Comparison of ENCODE assay signal across 8 mouse cellular contexts in the genomic region with DNA sequence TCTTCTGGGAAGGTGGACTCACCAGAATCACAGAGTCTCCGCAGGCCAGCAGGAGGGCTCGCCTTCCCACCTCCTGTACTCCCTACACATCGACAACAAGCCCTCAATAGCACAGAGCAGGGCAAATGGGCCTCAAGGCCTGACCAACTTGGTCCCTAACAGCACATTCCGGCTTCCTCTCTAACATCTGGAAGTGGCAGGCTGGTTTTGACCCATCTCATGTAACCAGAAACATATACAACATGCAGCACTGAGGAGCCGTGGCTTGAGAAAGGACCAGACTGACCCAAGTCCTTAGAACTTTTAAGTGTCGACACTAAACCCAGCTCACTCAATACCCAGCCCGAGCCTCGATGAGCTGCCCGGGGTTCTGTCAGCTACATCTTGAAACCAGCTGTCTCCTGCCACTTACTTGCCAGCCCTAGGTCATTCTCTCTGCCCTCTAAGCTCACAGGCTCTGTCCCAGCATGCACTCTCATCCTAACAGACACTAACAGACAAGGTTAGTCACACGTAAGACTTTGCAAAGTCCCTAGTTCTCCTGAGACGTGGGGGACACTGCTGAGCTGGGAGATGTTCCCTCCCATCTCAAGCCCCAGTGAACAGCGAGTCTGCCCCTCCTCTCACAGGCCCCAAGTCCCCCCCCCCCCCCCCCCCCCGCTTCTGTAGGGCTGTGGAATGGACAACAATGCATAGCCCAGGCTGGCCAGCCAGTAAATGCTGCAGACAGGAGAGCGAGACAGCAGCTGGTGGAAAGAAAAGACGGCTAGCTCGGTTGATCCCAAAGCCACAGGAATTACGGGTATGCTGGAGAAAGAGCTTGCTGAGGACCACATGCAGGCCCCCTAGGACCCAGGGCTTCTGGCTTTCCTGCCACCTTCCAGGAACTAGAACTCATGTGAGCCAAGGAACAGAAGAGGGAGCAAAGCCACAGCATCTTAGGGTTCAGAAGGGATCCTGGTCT. TPM values are rescaled to one million over a fixed set of nuclear protein-coding genes. Genes with fewer than 3 reads are reported as not detected.
A peak's percentile ranks its signal among the peaks of the same experiment; 100 is the strongest.
DNase-seq lines count a peak whose midpoint lies in the region; ATAC-seq and TF ChIP-seq lines count a peak whose summit lies in the region.

No protein-coding gene starts in this region.

- no peaks in the 10 kb centered on the region for H3K27me3 ChIP-seq in C2C12 (ENCODE audit: control insufficient read depth, insufficient read depth, insufficient read length)
- H3K27me3 ChIP-seq in forebrain, embryonic 14.5 days (replicated peaks; ENCODE audit: control insufficient read depth, insufficient read depth, low read length), result no peaks in the 10 kb centered on the region
- H3K27me3 ChIP-seq in liver, embryonic 16.5 days (ENCODE audit: control insufficient read depth, insufficient read depth, low read depth, low read length), result no peaks in the 10 kb centered on the region

- H3K9ac ChIP-seq in forebrain, embryonic 14.5 days (ENCODE audit: low read length), result no peak overlapping the region
- no peak overlapping the region for H3K9ac ChIP-seq in liver, embryonic 16.5 days (ENCODE audit: low read depth, low read length)

- peak overlapping the region; percentile 66 for H3ac ChIP-seq in C2C12 (ENCODE audit: control insufficient read depth, insufficient read length, low read depth)

- no peak overlapping the region for H3K4me3 ChIP-seq in C2C12 (ENCODE audit: insufficient read depth, poor library complexity, severe bottlenecking)
- no peak overlapping the region for H3K4me3 ChIP-seq in forebrain, embryonic 14.5 days (ENCODE audit: low read depth, low read length)
- H3K4me3 ChIP-seq in liver, embryonic 16.5 days (ENCODE audit: low read depth, low read length), result no peak overlapping the region

- peaks cover 3% of the 10 kb centered on the region for H3K36me3 ChIP-seq in C2C12 (ENCODE audit: control insufficient read depth, insufficient read depth)
- H3K36me3 ChIP-seq in forebrain, embryonic 14.5 days (ENCODE audit: control insufficient read depth, insufficient read depth, low read length), result no peaks in the 10 kb centered on the region; the same call in 1 of the 2 replicates
- no peaks in the 10 kb centered on the region; the same call in 1 of the 2 replicates for H3K36me3 ChIP-seq in liver, embryonic 16.5 days (ENCODE audit: control insufficient read depth, insufficient read depth)

- no peaks in the 10 kb centered on the region for H3K9me3 ChIP-seq in forebrain, embryonic 14.5 days (replicated peaks; ENCODE audit: control insufficient read depth, low read length)
- no peaks in the 10 kb centered on the region for H3K9me3 ChIP-seq in liver, embryonic 16.5 days (replicated peaks; ENCODE audit: control insufficient read depth, low read length)

- 21% methylated on average over 16 of the region's 17 CpGs for WGBS in forebrain, embryonic 14.5 days
- WGBS in liver, embryonic 16.5 days (ENCODE audit: insufficient replicate concordance), result 52% methylated on average over 16 of the region's 17 CpGs

- no peak for TF ChIP-seq CTCF in C2C12 (IDR thresholded peaks at IDR 0.05; ENCODE audit: control insufficient read depth, insufficient read depth, insufficient read length)

- peak overlapping the region; percentile 75 for H3K27ac ChIP-seq in forebrain, embryonic 14.5 days (ENCODE audit: low read depth, low read length)
- H3K27ac ChIP-seq in liver, embryonic 16.5 days (ENCODE audit: low read length), result peak overlapping the region; percentile 63; the same call in 1 of the 2 replicates

- H3K4me1 ChIP-seq in forebrain, embryonic 14.5 days (ENCODE audit: control insufficient read depth, insufficient read depth, low read length), result peaks cover 65% of the 10 kb centered on the region
- H3K4me1 ChIP-seq in liver, embryonic 16.5 days (ENCODE audit: control insufficient read depth, low read depth, low read length), result peaks cover 40% of the 10 kb centered on the region

- ATAC-seq in forebrain, embryonic 14.5 days, result peak; percentile 2
- no peak for ATAC-seq in liver, embryonic 16.5 days (ENCODE audit: low read depth)

- H3K79me3 ChIP-seq in C2C12 (ENCODE audit: low read depth), result peaks cover 80% of the 10 kb centered on the region

- H3K79me2 ChIP-seq in C2C12 (ENCODE audit: control insufficient read depth, insufficient read depth), result peaks cover 89% of the 10 kb centered on the region

- H3K4me2 ChIP-seq in forebrain, embryonic 14.5 days (ENCODE audit: low read length), result peak overlapping the region; percentile 34
- no peak overlapping the region for H3K4me2 ChIP-seq in liver, embryonic 16.5 days (ENCODE audit: low read depth, low read length)

- peak; percentile 94 for DNase-seq in heart, adult 11 months
- no peak for DNase-seq in heart, postnatal 4 days
- no peak for DNase-seq in forebrain, embryonic 14.5 days (ENCODE audit: low spot score)
- no peak for DNase-seq in thymus, adult 18-20 months
- no peak for DNase-seq in B cell, adult 2 months
- DNase-seq in adrenal gland, postnatal 10 days, result no peak

TF ChIP-seq in C2C12, 6 proteins besides CTCF, POLR2A, EP300 and RAD21:
- TF ChIP-seq MYOD1 (IDR thresholded peaks at IDR 0.05; ENCODE audit: control insufficient read depth, insufficient read length, low read depth) (peak; percentile 79), FOSL1 (IDR thresholded peaks at IDR 0.05; ENCODE audit: insufficient read depth, low read length, poor library complexity, severe bottlenecking) (no peak), MAX (IDR thresholded peaks at IDR 0.05) (peak; percentile 56)

RNA-seq across cellular contexts. Expression of a gene that starts 48.3 kb away (rescaled TPM):
- 10 to 100 TPM; 93.8 to 98.1 TPM for total RNA-seq in heart, postnatal 4 days (2021)
- polyA plus RNA-seq in C2C12 (2012; fragmentation: generic; extraction: Trizol), result 45.2 TPM
- polyA plus RNA-seq in forebrain, embryonic 14.5 days (2014; fragmentation: Nextera tagmentation; extraction: Ambion mirVana), result 16.2 and 17.1 TPM in 2 replicates
- 2.4 and 2.5 TPM in 2 replicates for polyA plus RNA-seq in liver, embryonic 16.5 days (2015; fragmentation: Nextera tagmentation; extraction: Ambion mirVana)
- 10 to 100 TPM; 65.3 to 80.4 TPM for total RNA-seq in adrenal gland, postnatal 10 days (2021)
